Mouse (Mus musculus) heart, postnatal 14 days (tissue): ENCODE measurements at regions not wholly inside any gene's neighbourhood (a gene's known extent, or its start where the extent isn't known, plus 50 kb on each side); places are given as distances from the start of the nearest gene placed in this dataset.

Experiments used
- DNase-seq, 2 experiments: peaks; one replicate each; pipeline ENCODE4 v3.0.0; 2021 to 2022
- intact Hi-C: fragments of 180-260 bp; cut with DNase I; formaldehyde crosslinking; loops from one replicate; pipeline ENCODE4 v1.15.1; 2025

- no peak for DNase-seq
- intact Hi-C loops, result no loop called here
Observed at GRCm38 (mm10) chr10:118680896-118681295, 189.1 kb downstream of the Dyrk2 start.

- no peak for DNase-seq
- intact Hi-C loops, result no loop called here
Observed at GRCm38 (mm10) chr10:118683356-118683755, 186.7 kb downstream of the Dyrk2 start.

- intact Hi-C loops, result no loop called here
- no peak for DNase-seq
Observed at GRCm38 (mm10) chr10:118699292-118699691, 170.7 kb downstream of the Dyrk2 start.

GRCm38 (mm10) chr10:118700115-118700514, 169.9 kb downstream of the Dyrk2 start:
- no peak for DNase-seq
- intact Hi-C loops, result no loop called here

GRCm38 (mm10) chr10:118706020-118706419, 164.0 kb downstream of the Dyrk2 start:
- intact Hi-C loops, result no loop called here
- no peak for DNase-seq

GRCm38 (mm10) chr10:118709718-118710117, 160.3 kb downstream of the Dyrk2 start:
- intact Hi-C loops, result no loop called here
- no peak for DNase-seq

GRCm38 (mm10) chr10:118711529-118711928, 158.5 kb downstream of the Dyrk2 start:
- no peak for DNase-seq
- intact Hi-C loops, result no loop called here

GRCm38 (mm10) chr10:118711951-118712350, 158.1 kb downstream of the Dyrk2 start:
- no peak for DNase-seq
- intact Hi-C loops, result no loop called here

- intact Hi-C loops, result no loop called here
- no peak for DNase-seq
Observed at GRCm38 (mm10) chr10:118712951-118713350, 157.1 kb downstream of the Dyrk2 start.

- intact Hi-C loops, result no loop called here
- DNase-seq, result no peak
Observed at GRCm38 (mm10) chr10:118714179-118714581, 155.8 kb downstream of the Dyrk2 start.

- no peak for DNase-seq
- intact Hi-C loops, result no loop called here
Observed at GRCm38 (mm10) chr10:118714595-118714994, 155.4 kb downstream of the Dyrk2 start.

GRCm38 (mm10) chr10:118720630-118721029, 149.4 kb downstream of the Dyrk2 start:
- intact Hi-C loops, result no loop called here
- DNase-seq, result no peak

GRCm38 (mm10) chr10:118722132-118722551, 147.9 kb downstream of the Dyrk2 start:
- peak; percentile 37 to 51 for DNase-seq
- intact Hi-C loops, result no loop called here

GRCm38 (mm10) chr10:118722671-118723070, 147.3 kb downstream of the Dyrk2 start:
- intact Hi-C loops, result no loop called here
- no peak for DNase-seq

- intact Hi-C loops, result no loop called here
Observed at GRCm38 (mm10) chr10:118736093-118736492, 133.9 kb downstream of the Dyrk2 start.

GRCm38 (mm10) chr10:118737064-118737463, 132.9 kb downstream of the Dyrk2 start:
- intact Hi-C loops, result no loop called here
- no peak for DNase-seq

More at GRCm38 (mm10) chr10:118736093-118736492, 133.9 kb downstream of the Dyrk2 start:
- no peak for DNase-seq

- intact Hi-C loops, result no loop called here
- DNase-seq, result no peak
Observed at GRCm38 (mm10) chr10:118739849-118740481, 130.0 kb downstream of the Dyrk2 start.

- DNase-seq, result no peak
- intact Hi-C loops, result no loop called here
Observed at GRCm38 (mm10) chr10:118743831-118744230, 126.2 kb downstream of the Dyrk2 start.

GRCm38 (mm10) chr10:118746719-118747395, 123.2 kb downstream of the Dyrk2 start:
- DNase-seq, result peak; percentile 17 to 37
- intact Hi-C loops, result no loop called here

GRCm38 (mm10) chr10:118749039-118749438, 121.0 kb downstream of the Dyrk2 start:
- no peak for DNase-seq
- intact Hi-C loops, result no loop called here

GRCm38 (mm10) chr10:118749756-118750155, 120.3 kb downstream of the Dyrk2 start:
- intact Hi-C loops, result no loop called here
- DNase-seq, result peak in 1 of 2 experiments; percentile 16

- DNase-seq, result no peak
- intact Hi-C loops, result no loop called here
Observed at GRCm38 (mm10) chr10:118751110-118751509, 118.9 kb downstream of the Dyrk2 start.
